Mouse (Mus musculus) heart, adult 2 months (tissue): ENCODE results near the gene Zcwpw1.

Experiments
- CTCF ChIP-seq: fragments of 200-600 bp; IDR thresholded peaks from 2 replicates; pipeline ENCODE4 v1.8.1; 2022; ENCODE audit warnings: antibody characterized with exemption, mild to moderate bottlenecking, moderate library complexity
- POLR2A ChIP-seq: fragments of 200-500 bp; IDR thresholded peaks from 2 replicates; pipeline ENCODE4 v1.6.1; 2011; ENCODE audit warnings: mild to moderate bottlenecking, low read depth, low read length, control low read depth; ENCODE audit not compliant: insufficient read depth

DNA sequence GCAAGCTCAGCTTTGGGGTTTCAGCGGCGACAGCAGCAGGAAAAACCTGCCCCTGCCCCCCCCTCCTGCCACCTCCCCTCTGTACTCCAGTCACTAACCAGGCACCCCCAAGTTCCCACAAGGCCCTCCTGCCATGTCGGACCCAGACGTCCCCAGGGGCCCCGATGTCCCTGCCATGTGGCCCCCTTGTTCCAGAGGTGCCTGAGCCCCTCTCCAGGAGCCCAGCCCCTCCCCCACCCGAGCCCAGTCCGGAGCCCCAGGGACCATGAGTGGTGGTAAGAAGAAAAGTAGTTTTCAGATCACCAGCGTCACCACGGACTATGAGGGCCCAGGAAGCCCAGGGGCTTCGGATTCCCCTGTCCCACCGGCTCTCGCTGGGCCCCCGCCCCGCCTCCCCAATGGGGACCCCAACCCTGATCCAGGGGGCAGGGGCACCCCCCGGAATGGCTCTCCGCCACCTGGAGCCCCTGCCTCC, 40.7 kb upstream of the Zcwpw1 start:
- TF ChIP-seq CTCF (no peak), POLR2A (no peak)
